Mouse (Mus musculus) urinary bladder, postnatal 25 days (tissue): ENCODE measurements around the gene Tob2.
A peak's percentile ranks its signal among the peaks of the same experiment; 100 is the strongest.

Experiments used
- DNase-seq: peaks from one replicate; pipeline ENCODE4 v3.0.0; 2022; ENCODE audit warnings: low spot score

The Tob2 gene

GRCm38 (mm10) chr15:81860471-81861135 lies 2.0 kb upstream of the Tob2 start:
- DNase-seq: no peak

- DNase-seq: peak; percentile 66
Observed at GRCm38 (mm10) chr15:81859330-81860255, 997 bp upstream of the Tob2 start.

DNA sequence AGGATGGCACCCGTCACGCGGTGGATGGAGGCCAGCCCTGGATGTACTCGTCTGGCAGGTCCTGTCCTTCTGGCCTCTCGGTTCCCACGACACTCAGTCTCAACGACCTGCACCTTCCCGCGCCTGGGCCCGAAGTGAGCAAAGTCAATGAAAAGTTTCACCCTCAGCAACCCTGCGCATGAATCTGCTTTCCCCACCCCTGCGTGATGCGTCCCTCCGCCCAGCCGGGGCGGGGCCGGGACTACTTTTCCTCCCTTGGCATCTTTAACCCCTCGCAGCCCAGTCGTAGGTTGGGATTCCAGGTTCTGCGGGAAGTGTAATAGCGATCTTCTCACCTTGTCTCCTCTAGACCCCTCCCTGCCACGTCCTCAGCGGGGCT lies 469 bp downstream of the Tob2 start:
- peak; percentile 94 for DNase-seq

GRCm38 (mm10) chr15:81857724-81858116 lies 876 bp downstream of the Tob2 start:
- no peak for DNase-seq

- no peak for DNase-seq
Observed at GRCm38 (mm10) chr15:81856938-81857723, 1.5 kb downstream of the Tob2 start.

GRCm38 (mm10) chr15:81856030-81856790 lies 2.4 kb downstream of the Tob2 start:
- DNase-seq: peak; percentile 63

DNA sequence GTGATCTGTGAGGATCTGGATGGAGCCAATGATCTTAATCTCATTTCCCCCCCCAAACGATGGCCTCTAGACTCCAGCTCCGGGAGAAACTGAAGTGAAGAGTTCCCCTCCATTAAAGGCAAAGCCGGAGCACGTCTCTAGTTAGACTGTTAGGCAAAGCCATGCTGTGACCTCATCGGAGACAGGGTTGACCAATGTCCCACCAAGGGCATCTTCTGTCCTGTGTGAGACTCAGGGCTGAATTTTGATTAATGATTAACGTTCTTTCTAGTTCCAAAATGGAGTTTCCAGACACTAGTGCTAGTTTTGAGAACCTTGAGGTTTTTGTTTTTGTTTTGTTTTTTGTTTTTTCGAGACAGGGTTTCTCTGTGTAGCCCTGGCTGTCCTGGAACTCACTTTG lies 5.5 kb downstream of the Tob2 start:
- no peak for DNase-seq

GRCm38 (mm10) chr15:81852411-81853000 lies 6.1 kb downstream of the Tob2 start:
- DNase-seq: no peak

GRCm38 (mm10) chr15:81851375-81851774 lies 7.2 kb downstream of the Tob2 start:
- no peak for DNase-seq

DNA sequence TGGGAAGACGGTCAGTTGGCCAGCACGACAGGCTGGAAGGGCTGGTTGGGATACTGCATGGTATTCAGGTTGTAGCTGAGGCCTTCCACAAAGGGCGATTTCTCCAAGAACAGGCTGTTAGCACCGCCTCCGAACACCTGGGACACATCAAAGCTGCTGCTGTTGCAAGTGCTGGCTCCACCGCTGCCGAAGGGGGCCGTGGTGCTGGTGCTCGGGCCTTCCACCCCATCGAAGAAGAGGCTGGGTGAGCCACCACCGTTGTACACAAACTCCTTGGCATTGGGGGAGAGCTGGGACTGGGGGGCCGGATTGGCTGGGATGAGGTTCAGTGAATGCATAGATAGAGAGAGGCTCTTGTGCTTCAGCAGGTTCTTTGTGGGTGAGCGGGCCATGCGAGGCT lies 7.9 kb downstream of the Tob2 start:
- no peak for DNase-seq

DNA sequence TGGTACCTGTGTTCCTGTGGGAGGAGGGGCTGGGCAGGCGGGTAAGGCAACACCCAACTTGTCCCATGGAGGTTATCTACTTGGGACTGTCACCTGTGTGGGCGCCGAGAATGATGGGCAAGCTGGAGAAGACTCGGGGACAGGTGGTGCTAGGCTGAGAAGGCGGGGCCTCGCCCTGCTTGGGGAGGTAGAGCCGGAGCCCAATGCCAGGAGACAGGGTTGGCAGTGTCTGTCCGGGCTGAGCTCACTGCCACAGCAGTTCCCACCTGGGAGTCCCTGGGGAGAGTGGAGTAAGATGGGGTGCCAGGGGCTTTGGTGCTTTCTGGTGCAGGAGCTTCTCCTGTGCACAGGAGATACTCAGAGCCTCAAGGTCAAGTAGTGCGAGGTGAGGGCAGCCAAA lies 9.5 kb downstream of the Tob2 start:
- DNase-seq: no peak

DNA sequence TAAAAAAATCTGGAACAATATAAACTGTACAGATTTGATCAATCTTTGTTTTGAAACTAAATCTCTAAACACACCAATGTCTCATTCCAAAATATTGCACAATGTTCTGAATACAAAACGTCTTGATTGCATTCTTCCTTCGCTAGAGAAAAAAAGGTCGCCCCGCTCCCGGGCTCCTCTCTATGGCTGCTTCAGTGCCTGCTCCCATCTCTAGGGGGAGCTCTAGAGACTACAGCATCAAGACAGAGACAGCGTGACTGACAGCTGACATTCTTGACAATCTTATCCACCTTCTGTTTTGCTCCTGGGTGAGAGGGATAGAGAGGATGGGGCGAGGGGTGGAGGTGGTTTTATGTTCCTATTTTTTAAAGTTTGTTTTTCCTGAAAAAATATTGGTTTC lies 10.3 kb downstream of the Tob2 start:
- no peak for DNase-seq

GRCm38 (mm10) chr15:81847861-81848260 lies 10.7 kb downstream of the Tob2 start:
- DNase-seq: no peak

DNA sequence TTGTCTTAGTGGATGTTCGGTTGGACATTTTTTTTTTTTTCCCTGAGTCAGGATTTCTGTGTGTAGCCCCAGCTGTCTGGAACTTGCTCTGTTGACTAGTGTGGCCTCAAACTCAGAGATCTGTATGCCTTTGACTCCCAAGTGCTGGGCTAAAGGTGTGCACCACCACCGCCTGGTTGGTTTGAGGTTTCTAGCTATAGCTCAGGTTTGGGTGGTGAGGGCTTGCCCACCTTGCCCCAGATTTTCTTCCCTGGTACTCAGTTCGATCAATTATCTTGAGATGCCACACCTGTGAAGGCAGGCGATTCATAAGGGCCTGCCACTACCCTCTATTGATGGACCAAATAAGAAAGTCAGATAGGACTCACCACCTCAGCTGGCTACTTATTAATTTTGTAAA lies 11.4 kb downstream of the Tob2 start:
- DNase-seq: no peak

DNA sequence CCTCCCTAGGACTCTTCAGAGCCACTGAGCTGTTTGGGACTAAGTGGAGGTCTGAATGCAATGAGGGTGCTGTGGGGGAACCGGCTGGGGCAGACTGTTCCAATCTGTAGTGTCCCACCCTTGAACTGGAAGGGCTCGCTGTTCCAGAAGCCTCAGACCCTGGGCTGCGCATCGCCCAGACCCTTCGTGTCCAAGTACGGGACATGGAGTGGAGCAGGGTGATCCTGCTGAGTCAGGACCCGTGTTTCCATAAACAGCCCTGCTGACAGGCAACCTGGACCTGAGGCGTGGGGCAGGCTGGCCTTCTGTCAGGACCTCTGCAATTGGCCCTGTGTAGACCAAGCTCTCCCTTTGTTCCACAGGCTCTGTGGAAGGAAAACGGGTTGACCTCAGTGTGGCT lies 11.8 kb downstream of the Tob2 start:
- no peak for DNase-seq

- peak; percentile 31 for DNase-seq
Observed at GRCm38 (mm10) chr15:81845724-81846123, 12.9 kb downstream of the Tob2 start.

- DNase-seq: no peak
Observed at GRCm38 (mm10) chr15:81845033-81845625, 13.5 kb downstream of the Tob2 start.

DNA sequence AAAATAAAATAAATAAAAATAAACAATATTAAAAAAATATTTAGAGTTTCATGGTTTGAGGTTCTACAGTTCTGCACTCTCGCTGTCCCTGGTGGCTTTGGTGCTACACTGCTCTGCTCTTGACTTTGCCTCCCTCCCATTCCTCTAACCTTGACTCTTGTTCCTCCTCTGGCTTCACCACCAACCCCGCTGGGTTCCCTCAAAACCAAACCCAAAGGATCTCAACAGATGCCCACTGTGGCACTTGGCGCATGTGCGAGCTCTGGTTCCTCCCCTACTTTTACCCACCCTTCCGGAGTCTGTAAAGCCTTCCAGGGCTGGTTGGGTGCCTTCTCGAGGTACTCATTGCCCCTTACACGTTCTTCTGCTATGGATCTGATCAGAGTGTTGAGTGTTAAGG lies 16.3 kb downstream of the Tob2 start:
- DNase-seq: no peak

DNA sequence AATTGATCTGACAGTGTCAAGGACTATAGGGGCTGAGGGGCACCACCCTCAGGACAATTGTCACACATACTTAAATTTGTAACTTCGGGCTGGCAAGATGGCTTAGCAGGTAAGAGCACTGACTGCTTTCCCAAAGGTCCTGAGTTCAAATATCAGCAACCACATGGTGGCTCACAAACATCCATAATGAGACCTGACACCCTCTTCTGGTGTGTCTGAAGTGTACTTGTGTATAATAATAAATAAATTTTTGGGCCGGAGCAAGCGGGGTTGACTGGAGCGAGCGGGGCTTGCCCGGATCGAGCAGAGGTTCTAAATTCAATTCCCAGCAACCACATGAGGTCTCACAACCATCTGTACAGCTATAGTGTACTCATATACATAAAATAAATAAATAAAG lies 18.3 kb downstream of the Tob2 start:
- DNase-seq: no peak

GRCm38 (mm10) chr15:81839634-81840033 lies 19.0 kb downstream of the Tob2 start:
- DNase-seq: peak; percentile 54
